Mouse (Mus musculus) kidney, postnatal 4 days (tissue): ENCODE measurements at regions not wholly inside any gene's neighbourhood (a gene's known extent, or its start where the extent isn't known, plus 50 kb on each side); places are given as distances from the start of the nearest gene placed in this dataset.

Experiments
- DNase-seq, 2 experiments: peaks; one replicate each; pipeline ENCODE4 v3.0.0; 2021; ENCODE audit warnings: mixed read lengths in 2 of 2

DNA sequence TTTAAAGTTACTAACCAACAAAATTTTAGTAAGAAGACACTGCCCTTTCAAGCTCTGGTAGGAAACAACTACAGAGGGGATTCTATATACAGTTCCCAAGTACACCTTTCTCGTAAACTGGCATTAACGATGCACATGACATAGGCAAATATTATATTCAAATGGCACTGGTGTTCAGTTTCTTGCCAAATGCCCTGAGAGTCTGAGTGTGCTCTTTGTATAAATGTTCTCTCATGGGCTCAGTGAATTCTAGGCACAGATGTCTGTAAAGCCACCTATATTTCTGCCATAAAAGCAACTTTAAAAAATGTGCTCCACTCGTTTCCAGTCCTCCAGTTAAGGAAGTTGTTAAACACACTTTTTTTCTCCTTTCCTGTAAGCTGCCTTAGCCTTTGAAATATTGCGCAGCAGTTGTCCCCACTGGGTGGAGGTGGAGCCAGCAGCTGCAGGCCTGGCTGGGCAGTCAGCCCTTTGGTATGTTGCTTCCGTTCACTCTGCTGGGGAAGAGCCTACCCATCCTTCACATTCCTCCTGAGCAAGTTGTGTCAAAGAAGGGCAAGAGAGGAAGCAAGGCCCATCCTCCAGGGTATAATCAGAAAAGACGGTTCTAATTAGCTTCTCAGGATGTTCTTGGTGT lies 347.4 kb upstream of the Actbl2 start:
- DNase-seq, result peak; percentile 60 to 74

DNA sequence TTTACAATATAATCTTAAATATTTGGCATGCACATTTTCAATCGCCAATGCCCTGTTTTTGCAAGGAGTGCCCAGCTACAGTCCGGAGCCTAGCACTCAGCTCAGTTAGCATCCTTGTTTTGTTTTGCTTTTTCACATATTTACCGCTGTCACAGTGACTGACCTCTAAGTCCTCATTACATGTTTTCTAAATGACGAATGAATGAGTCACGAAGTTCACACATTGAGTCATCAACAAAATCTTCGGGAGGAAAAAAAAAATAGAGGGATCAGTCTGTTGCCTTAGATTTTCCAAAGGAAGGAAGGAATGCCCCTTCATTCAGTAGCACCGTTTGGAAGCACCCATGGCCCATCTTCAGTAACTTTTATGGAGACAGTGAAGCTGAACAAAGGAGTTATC lies 342.9 kb upstream of the Actbl2 start:
- no peak for DNase-seq

DNA sequence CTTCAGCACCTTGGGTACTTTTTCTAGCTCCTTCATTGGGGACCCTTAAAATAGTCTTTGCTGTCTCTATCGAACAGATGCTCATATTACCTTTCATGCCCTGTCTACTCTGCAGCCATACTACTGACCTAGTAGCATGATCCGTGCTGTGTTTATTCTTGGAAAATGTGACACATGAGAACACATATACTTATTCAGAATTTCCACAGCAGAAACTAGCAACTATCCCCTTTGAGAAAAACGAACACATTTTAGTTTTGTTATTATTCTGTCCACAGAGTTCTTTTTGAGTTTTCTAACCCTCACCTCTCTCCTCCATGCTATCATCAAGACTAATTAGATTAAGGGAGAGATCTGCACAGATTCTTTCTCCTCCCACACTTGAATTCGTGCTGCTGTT lies 341.6 kb upstream of the Actbl2 start:
- no peak for DNase-seq

GRCm38 (mm10) chr13:110913687-110914086 lies 341.1 kb upstream of the Actbl2 start:
- DNase-seq, result no peak

DNA sequence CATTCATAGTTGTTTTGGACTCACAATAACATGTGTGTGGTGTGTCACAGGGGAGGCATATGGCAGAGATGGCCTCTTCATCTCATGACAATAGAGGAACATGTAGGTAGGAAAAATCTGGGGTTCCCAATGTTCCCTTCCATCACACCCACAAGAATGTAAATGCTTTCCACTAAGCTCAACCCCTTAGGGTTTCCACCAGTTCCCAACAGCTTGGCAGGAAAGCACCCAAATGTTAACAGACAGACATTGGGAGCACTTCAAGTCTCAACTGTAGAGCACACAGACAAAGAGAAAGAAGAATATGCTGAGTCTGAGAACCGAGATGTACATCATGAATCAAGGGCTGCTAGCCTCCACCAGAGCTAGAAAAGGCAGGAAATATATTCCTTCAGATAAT lies 339.7 kb upstream of the Actbl2 start:
- DNase-seq, result no peak

- no peak for DNase-seq
Observed at GRCm38 (mm10) chr13:110923936-110924335, 330.9 kb upstream of the Actbl2 start.

DNA sequence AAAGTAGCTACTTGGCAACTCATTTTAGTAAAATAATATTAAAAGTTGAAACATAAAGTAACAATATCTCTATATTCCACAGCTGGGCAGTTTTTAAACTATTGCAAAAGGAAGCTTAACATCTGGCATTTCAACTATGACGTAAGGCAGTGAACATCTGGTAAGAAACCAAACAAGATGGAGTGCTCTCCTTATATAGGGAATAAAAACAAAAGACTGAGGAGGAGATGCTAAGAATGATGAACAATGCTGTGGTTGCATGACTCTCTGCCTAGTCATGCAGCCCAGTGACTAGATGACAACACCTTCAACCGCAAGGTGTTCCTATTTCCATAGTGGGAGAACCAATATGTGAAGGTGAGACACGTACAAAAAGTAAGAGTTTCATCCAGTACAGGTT lies 329.9 kb upstream of the Actbl2 start:
- no peak for DNase-seq

- no peak for DNase-seq
Observed at GRCm38 (mm10) chr13:110928143-110928542, 326.7 kb upstream of the Actbl2 start.

GRCm38 (mm10) chr13:110928894-110929293 lies 325.9 kb upstream of the Actbl2 start:
- no peak for DNase-seq

GRCm38 (mm10) chr13:110929579-110929978 lies 325.2 kb upstream of the Actbl2 start:
- no peak for DNase-seq

DNA sequence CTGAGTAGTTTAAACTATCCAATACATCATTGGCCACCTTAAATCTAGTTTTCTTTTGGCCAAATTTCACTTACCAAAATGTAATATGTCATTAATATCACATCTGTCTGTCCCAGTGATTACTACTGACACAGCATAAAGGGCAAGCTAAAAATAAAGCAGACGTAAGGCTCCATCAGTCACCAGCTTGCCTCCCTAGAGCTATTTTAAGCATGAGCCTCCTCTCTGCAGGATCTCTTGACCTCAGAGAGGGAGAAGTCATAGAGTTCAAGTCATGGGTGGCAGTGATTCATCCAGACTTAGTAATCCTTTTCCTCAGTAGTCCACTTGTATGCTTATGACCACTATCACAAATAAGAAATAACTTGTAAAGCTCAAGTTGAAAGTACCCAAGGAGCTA lies 313.2 kb upstream of the Actbl2 start:
- no peak for DNase-seq

DNA sequence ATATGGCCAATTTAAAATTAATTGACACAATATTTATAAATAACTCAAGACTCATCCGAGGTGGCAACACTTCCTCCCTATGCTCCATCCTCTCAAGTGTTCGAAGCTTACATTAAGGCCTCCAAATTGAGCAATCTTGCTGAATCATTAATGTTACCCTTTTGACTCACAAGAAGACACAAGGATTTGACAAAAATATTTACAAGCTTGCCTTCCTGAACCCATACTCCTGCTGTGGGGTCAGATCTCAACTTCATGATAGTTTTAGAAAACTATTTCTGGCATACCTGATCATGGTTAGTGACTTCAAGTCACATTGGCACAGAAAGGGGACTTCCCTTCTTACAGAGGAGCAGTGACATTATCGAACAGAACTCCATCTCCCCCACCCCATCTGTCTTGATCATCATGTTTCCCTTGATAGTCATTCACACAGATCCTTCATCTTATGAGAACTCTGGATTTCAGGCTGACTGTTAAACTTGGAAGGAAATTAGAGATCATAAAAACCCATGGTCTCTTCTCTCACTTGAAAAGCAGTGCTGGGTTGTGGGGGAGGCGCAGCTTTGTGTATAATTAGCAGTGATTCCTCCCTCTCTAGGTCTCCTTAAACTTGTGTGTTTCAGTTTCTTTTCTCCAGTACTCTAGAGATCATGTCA lies 311.7 kb upstream of the Actbl2 start:
- DNase-seq, result peak; percentile 5 to 14

DNA sequence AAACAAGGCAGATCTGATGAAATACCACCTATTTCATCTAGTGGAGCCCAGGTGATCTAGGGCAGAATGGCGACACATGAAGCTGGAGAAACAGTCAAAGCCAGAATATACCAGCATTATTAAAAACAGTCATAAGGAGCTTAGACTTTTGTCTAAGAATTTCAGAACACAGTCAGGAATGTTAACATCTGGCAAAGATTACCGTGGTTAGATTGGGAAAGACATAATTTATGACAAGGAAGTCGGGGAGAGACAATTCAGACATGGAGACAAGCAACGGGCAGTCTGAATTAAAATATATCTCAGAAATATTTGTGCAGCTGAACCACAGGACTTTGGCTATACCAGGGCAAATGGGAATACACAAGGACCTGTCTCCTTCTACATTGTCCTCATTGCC lies 310.8 kb upstream of the Actbl2 start:
- DNase-seq, result no peak

DNA sequence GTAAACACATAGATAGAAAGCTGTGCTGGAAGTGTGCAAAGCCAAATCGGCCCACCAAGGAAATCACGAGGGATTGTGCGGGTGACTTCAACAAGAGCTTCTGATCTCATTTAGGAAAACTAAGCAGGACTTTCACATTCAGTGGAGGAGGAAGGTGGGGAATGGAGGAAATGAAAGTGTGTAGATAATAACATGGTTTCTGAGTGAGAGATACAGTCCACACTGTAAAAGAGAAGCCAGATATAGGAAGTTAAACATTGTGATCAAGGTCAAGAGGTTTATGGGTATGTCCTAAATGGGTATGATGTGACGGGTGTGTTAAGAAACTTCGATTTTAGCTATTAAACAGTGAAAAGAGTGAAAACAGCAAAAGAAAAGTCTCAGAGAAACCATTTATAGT lies 310.1 kb upstream of the Actbl2 start:
- DNase-seq, result no peak

- no peak for DNase-seq
Observed at GRCm38 (mm10) chr13:110960212-110960611, 294.6 kb upstream of the Actbl2 start.

- DNase-seq, result peak; percentile 53 to 68
Observed at GRCm38 (mm10) chr13:110967109-110967508, 287.7 kb upstream of the Actbl2 start.

DNA sequence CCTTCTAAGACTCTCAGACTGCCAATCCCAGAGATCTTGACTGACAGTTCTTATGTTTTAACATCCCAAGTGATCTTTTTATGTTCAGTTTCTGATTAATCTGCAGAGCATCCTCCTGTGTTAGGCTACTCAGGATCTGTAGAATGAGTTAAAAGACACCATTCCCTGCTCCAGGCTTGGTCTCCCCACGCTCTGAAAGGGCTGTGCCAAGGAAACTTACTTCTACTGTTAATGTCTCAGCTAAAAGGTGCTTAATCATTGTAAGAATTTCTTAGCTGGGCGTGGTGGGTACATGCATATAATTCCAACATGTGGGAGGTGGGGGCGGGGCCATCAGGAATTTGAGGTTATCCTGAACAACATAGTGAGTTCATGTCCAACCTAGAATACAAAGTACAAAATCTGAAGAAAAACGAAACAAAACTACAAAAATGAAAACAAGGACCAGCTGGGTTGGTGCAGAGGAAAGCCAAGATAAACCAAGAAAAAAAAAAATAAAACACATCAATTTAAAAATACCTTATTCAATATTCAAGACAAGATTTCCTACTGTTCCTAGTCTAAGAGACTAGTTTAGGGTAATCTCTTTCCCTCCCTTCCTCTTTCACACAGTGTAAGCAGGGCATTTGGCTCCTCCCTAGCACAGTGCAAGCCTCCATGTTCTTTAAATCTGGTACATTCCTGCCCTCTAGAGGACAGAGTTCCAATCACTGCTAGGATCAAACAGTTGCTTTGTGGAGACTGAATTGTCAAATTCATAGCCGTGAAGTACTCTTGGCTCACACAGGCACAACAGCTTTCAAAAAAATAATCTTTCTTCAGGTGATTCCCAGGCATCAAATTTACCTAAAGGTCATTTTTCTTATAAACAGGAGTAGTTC lies 286.9 kb upstream of the Actbl2 start:
- peak; percentile 51 to 67 for DNase-seq

GRCm38 (mm10) chr13:110968507-110968905 lies 286.3 kb upstream of the Actbl2 start:
- DNase-seq, result peak; percentile 17 to 38

GRCm38 (mm10) chr13:110977379-110977778 lies 277.4 kb upstream of the Actbl2 start:
- DNase-seq, result no peak

DNA sequence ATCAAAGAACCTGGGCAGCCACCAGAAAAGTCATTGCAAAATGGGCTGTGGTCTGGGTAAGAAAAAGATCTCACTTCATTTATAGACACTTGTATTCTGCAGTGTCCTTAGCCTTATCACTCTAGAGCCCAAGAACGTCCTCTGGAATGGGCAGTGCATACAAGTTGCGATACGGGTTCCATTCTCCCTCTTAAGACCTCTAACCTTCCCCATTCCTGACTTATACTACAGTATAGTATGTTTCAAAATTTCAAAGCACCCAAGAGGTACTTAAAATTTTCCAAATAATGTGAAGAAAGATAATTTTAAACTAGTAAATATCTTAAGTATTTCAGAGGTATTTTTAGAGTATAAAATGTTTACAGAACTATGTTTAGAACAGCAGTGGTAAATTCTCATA lies 276.8 kb upstream of the Actbl2 start:
- DNase-seq, result no peak

DNA sequence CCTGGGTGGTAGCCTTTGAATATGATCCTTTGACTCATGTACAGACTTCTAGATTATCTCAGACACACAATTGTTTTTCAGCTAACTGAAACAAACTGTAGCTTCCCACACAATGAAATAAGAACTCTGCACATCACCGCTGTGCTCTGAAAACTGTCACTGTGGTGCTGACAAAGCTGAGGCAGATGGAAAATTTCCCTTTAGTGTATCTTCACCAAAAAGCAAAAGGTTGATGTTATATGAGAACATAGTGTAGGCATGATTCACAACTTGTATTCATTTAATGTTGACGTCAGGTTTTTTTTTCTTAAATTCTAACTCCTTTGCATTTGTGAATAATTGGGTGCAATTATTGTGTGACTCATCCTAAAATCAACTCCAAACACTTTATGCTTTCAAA lies 264.1 kb upstream of the Actbl2 start:
- DNase-seq, result no peak

DNA sequence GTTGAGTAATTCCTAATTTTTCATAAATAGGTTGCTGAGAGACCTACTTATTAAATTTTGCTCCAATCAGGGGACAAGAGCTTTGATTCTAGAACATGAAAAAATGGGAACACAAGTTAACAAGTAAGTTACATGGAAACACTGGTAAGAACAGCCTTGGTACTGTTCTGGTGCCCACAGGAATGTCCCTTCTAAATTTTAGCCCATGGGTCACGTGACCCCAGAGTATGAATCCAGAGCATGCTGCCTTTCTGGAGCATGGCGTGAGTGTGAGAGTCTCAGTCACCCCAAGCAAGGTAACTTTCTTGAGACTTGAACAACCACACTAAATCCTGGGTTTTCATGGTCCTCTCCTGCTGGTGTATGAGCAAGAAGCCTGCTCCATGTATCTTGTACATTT lies 263.7 kb upstream of the Actbl2 start:
- no peak for DNase-seq

DNA sequence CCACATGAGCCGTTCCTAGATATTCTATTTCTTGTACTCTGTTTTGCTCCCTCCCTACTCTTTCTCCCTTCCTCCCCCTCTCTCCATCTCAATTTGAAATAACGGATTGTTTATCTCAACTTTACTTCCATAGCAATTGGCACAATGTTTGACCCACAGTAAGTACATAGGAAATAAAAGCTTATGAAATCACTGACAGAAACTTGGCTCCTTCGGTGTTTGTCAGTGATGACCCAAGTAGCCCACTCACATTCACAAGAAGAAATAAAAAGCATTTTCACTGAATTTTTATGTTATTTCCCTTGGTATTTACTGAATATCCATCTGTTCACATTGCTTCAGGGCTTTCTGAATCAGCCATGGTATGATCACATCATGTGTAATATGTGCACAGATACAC lies 260.2 kb upstream of the Actbl2 start:
- no peak for DNase-seq

DNA sequence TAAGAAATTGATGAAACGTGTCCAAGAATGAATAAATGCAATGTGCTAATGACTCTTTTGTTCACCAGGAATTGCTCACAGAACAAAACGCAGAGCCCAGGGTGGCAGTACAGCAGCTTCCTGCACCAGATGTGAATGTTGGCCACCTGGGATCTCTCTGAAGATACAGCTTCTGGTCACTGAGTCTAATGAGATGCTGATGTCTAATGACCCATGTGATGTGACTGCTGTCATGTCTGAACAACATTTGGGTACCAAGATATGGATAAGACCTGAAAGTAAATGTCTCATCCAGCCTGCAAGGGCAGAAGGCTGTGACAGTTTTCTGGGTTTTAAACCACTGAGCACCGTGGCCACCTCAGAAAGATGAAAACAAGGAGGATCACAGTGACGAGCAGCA lies 252.1 kb upstream of the Actbl2 start:
- DNase-seq, result no peak
